Mouse (Mus musculus): ENCODE data around the gene Rabep1.
A peak's percentile ranks its signal among the peaks of the same experiment; 100 is the strongest.
"Not testable (repeated sequence)": the region's sequence is repeated elsewhere in the genome, so short reads cannot be mapped to it uniquely, and the experiment has no call there.

Gene Rabep1

GRCm38 (mm10) chr11:70831201-70831600, 13.4 kb upstream of the Rabep1 start:
- DNase-seq (ENCODE audit: low spot score), result no peak

DNA sequence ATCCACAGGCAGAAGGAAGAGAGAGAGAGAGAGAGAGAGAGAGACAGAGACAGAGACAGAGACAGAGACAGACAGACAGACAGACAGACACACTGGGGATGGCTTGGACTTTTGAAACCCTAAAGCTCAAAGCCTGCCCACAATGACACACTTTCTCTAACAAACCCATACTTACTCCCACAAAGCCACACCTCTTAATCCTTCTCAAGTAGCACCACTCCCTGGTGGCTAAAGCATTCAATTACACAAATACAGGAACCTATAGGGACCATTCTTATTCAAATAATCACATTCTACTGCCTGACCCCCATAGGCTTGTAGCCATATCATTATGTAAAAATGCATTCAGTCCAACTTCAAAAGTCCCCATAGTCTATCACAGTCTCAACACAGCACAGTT, 11.2 kb upstream of the Rabep1 start:
- no peak for DNase-seq (ENCODE audit: low spot score)

GRCm38 (mm10) chr11:70833831-70834230, 10.7 kb upstream of the Rabep1 start:
- DNase-seq (ENCODE audit: low spot score), result no peak

- DNase-seq (ENCODE audit: low spot score), result no peak
Observed at GRCm38 (mm10) chr11:70835381-70835831, 9.2 kb upstream of the Rabep1 start.

GRCm38 (mm10) chr11:70837031-70837430, 7.5 kb upstream of the Rabep1 start:
- DNase-seq (ENCODE audit: low spot score), result no peak

- no peak for DNase-seq (ENCODE audit: low spot score)
Observed at GRCm38 (mm10) chr11:70838610-70839009, 6.0 kb upstream of the Rabep1 start.

- no peak for DNase-seq (ENCODE audit: low spot score)
Observed at GRCm38 (mm10) chr11:70842983-70843382, 1.6 kb upstream of the Rabep1 start.

- peak; percentile 2 for DNase-seq (ENCODE audit: low spot score)
Observed at GRCm38 (mm10) chr11:70843701-70844551, 652 bp upstream of the Rabep1 start.

DNA sequence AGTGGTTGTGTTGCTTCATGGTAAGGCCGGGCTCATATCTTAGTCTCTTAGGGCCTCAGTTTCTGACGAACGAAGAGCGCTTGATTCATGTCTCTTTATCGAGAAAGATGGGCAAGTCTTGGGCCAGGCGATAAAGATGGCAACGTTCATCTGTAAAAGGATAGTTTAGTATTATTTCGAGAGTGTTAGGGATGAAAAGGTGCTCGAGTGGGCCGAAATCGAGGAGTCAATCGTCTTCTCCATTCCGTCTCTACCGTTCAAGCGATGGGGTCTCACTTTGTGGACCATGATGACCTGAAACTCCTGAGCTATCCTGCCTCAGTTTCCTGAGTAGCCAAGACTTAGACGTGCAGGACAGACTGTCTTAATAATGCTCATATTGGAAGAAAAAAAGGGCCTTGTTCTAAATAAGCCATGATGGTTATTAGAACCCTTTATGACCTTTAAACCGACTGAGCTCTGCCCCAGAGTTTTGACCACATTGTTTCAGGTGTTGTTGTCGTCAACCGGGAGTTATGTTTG, 940 bp downstream of the Rabep1 start:
- DNase-seq (ENCODE audit: low spot score), result no peak

- no peak for DNase-seq (ENCODE audit: low spot score)
Observed at GRCm38 (mm10) chr11:70846029-70846428, 1.5 kb downstream of the Rabep1 start.

DNA sequence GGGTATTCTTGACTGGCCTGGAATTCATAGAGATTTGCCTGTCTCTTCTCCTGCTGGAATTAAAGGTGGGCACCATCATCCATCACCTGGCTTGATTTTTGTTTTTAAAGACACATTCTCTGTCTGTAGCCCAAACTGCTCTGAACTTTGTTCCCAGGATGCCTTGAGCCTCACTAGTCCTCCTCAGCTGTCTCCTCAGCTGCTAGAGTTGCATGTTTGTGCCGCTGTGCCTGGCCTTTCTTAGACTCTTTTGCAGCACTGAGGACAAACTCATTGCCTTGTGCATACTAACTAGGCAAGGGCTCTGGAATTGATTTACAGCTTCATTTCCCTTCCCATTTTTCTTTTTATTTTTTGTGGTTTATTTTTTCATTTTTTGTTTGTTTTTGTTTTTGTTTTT, 15.8 kb downstream of the Rabep1 start:
- no peak for DNase-seq (ENCODE audit: low spot score)

DNA sequence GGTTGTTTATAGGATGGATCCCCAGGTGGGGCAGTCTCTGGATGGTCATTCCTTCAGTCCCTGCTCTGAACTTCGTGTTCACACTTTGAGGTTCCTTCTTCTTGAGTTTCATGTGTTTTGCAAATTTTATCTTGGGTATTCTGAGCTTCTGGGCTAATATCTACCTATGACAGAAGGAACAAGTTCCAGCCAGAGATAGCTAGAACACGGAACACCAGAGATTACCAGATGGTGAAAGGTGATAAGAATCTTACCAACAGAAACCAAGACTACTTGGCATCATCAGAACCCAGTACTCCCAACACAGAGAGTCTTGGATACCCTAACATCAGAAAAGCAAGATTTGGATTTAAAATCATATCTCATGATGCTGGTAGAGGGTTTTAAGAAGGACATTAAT, 18.6 kb downstream of the Rabep1 start:
- DNase-seq (ENCODE audit: low spot score), result not testable (repeated sequence)

- no peak for DNase-seq (ENCODE audit: low spot score)
Observed at GRCm38 (mm10) chr11:70865223-70865622, 20.6 kb downstream of the Rabep1 start.

DNA sequence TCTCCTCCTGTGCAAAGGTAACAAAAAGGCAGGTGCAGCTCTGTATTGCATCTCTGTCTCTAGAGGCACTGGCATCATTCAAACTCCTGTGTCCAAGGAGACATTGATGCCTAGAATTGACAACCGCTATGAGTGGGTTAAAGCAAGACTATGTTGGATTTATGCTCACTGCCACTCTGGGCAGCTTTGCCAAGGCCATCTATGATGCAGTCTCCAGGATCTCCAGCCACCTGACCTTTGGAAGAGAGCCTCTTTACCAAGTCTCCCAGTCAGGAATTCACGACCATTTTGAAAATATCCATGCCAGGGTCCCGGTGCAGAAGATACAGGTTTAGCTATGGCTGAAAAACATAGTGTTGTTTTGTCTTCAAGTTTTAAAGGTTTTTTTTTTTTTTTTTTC, 24.7 kb downstream of the Rabep1 start:
- no peak for DNase-seq (ENCODE audit: low spot score)

DNA sequence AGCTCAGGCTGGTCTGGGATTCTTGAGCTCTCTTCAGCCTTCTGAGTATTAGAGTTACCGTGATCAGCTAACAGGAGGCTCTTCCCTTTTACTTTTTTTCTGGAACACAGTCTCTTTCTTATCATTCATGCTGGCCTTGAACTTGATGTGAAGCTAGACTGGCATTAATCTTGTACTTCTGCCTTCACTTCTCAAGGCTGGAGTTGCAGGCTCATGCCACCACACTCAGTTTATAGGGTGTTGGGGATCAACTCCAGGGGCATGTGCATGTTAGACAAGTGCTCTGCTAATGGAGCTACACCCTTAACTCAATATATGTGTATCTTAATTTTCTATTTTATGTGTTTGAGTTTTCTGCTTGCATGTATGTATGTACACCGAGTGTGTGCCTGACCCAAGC, 25.2 kb downstream of the Rabep1 start:
- DNase-seq (ENCODE audit: low spot score), result no peak

GRCm38 (mm10) chr11:70870407-70870806, 25.8 kb downstream of the Rabep1 start:
- peak; percentile 23 for DNase-seq (ENCODE audit: low spot score)

DNA sequence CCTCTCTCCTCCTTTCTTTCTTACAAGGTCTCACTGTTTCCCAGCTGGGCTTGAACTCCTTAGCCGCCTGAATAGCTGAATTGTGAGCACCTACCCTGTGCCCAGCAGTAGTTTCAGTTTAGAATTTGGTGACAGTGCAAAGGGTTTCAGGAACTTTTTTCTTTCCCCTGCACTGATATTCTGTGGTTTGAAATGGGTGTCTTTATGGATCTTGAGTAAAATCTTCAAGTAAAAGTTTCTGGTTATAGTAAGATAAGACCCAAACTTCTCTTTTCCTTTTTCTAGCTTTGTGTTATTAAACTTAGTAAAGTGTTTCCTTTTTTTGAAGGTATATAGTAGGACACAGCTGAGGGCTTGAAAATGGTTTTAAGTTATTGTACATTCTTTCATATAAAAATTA, 26.5 kb downstream of the Rabep1 start:
- no peak for DNase-seq (ENCODE audit: low spot score)

DNA sequence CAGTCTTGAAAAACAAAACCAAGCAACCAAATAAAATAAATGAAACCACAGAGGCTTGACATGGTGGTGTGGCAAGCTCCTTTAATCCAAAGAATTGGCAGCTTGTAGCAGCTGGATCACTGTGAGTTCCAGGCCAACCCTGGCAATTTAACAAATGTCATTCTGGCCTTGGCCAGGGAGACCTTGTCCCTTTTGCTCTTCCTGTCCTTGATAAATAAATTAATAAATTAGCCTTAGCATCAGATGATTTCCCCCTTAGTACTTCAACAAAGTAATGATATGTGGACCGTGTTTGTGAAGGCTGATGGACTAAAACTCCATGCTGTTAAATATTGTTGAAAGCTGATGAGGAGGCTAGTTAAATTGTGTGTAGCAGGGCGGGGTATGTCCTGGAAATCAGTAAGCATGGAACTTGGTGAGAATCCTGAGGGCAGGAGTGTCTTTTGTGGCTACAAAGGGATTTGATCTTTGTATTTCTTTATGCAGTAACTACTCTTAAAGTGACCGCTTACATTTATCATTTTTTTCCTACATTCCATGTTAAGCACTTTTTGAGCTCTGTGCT, 27.3 kb downstream of the Rabep1 start:
- DNase-seq (ENCODE audit: low spot score), result no peak

DNA sequence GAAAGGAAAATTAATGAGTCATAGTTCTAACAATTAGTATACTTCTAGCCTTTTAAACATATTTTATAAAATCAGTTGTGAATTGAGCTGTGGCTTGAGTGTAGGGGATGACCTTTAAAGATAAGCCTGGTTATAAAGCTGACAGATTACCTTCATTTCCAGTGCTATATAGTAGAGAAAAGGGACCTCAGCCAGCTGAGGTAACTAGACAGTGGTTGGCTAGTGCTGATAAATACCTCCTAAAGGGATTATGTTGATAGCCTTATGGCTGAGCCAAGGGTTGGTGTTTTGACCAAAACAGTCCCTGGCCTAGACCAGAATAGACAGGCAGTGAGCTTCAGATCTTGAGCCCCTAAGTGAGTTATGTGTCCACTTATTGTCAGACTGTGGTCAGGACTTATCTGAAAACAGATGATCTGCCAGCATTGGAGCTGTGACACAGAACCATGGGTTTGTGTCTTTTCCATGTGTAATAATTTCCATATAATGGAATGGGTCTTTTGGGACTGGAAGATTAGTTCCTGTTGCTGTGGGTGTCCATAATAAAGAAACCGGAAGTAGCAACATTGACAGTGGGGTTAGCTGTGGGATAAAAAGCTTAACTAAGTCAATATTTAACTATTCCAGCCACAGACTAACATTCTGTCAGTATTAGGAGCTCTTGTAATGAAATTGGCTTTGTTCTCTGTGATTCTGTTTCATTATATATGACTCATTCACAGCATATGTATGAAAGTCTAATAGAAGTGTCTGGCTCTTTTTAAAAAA, 29.5 kb downstream of the Rabep1 start:
- DNase-seq (ENCODE audit: low spot score), result no peak

DNA sequence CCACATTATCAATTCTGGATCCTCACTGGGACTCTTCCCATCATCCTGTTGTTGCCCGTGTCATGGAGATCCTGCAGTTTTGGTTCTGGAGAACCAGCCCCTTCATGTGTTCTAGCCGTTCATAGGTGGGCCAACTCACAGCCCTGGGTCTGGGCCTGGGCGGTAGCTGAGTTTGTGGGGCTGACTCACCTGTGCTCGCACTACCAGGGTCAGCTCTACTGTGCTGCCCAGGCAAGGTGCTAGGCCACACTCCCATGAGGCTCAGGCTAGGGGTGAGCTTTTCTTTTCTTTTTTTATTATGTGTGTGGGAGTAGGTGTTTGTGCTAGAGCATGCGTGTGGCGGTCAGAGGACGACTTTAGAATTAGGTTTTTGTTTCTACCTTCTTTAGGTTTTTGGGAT, 33.1 kb downstream of the Rabep1 start:
- DNase-seq (ENCODE audit: low spot score), result no peak

DNA sequence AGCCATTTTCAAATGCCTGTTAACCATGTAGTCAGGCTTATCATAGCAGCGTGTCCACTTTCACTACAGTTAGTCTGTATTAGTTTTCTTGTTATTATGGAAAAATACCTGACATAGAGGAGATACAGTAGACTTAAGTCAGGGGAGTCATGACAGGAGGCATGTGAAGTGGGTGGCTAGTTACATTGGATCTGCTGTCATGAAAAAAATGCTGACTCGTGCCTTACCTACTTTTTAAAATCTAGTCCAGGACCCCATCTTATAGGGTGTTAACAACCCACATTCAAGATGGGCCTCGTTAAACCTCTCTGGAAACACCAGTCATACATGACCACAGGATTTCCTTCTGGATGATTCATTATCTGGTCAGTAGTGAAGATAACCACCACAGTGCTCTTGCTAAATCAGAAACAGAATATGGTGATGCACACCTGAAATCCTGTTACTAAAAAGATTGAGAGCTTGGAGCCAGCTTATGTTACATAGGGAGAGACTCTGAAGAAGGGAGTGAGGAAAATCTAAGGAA, 38.4 kb downstream of the Rabep1 start:
- DNase-seq (ENCODE audit: low spot score), result no peak

GRCm38 (mm10) chr11:70890643-70891042, 46.1 kb downstream of the Rabep1 start:
- DNase-seq (ENCODE audit: low spot score), result no peak

All from ovary, postnatal 10 days (tissue).